Mouse (Mus musculus) neural tube, postnatal 0 days (tissue): Measurements from ENCODE around the gene Ccin. TPM values are rescaled to one million over a fixed set of nuclear protein-coding genes. Genes with fewer than 3 reads are reported as not detected.

ENCODE experiments used
- polyA plus RNA-seq: library from polyadenylated mRNA; unstranded; fragments of >200 nt; fragmentation: Nextera tagmentation; extraction: Ambion mirVana; gene quantifications from 2 replicates; pipeline ENCODE4 v1.2.1, GENCODE M21; 2015

Ccin gene
- not detected in 2 replicates for polyA plus RNA-seq

GRCm38 (mm10) chr4:43983181-43983580 lies at the start of gene Ccin:
Gene Ccin, plus strand, starts transcription at chr4:43983483.

DNA sequence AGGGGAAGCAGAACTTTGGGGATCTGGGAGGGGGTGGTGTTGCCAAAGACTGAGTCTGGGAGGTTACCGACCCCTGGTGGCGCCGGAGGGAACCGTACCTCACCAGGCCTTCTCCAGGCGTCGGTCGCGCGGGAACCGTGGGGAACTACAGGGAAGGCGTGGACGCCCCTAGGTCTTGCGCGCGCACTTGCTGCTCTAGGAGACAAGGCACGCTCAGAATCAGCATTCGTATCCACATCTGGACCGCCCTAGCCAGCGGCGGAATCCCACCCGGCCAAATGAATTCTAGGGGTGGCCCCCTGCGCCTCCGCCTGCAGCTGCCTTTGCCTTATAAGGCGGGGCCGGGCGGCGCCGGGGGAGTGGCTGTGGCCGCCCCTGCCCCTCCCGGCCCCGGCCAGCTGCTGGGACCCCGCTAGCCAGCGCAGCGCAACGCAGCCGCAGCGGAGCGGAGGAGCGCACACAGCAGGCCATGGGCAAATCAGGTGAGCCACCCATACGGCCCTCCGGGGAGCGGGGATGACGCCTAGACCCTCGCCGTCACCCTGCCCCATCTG lies 25.9 kb upstream of the Ccin start, which contains the start of gene Glipr2:
TSS of gene Glipr2 (plus strand) at position 110 of the 554 bp plus-strand sequence.

GRCm38 (mm10) chr4:44004126-44004525 lies 20.8 kb downstream of the Ccin start, which contains the start of gene Clta:
Gene Clta, plus strand, starts transcription at chr4:44004452.

Other genes with a start within 250 kb of the Ccin start
- gene Olfr159, start 212.5 kb upstream of the Ccin start, polyA plus RNA-seq, result not detected in 2 replicates
- not detected in 2 replicates for gene Olfr156, start 159.6 kb upstream of the Ccin start, polyA plus RNA-seq
- not detected in 2 replicates for gene Olfr157, start 143.3 kb upstream of the Ccin start, polyA plus RNA-seq
- not detected in 2 replicates for gene Olfr155, start 131.9 kb upstream of the Ccin start, polyA plus RNA-seq
- gene Reck, start 108.0 kb upstream of the Ccin start, polyA plus RNA-seq, result 5.6 and 5.7 TPM in 2 replicates
- 27.7 and 29.2 TPM in 2 replicates for gene Glipr2, start 26.1 kb upstream of the Ccin start, polyA plus RNA-seq
- gene Clta, start 21.0 kb downstream of the Ccin start, polyA plus RNA-seq, result 395 and 409 TPM in 2 replicates
- 25.2 and 28.5 TPM in 2 replicates for gene Gne, start 100.7 kb downstream of the Ccin start, polyA plus RNA-seq